Mouse (Mus musculus) naive thymus-derived CD4-positive, alpha-beta T cell, adult 2 months (primary cell): Measurements from ENCODE around the gene Abhd14a.
A peak's percentile ranks its signal among the peaks of the same experiment; 100 is the strongest.
"Not testable (repeated sequence)": the region's sequence is repeated elsewhere in the genome, so short reads cannot be mapped to it uniquely, and the experiment has no call there.

Experiments used
- DNase-seq: peaks from one replicate; pipeline ENCODE4 v3.0.0-alpha.2; 2011; ENCODE audit warnings: low read depth

Abhd14a gene

GRCm38 (mm10) chr9:106447348-106447747 lies at the start of gene Abhd14a, which contains the start of gene Abhd14b:
Gene Abhd14a, minus strand, starts transcription at chr9:106447678.
Gene Abhd14b, plus strand, starts transcription at chr9:106447459.
- DNase-seq: peak; percentile 77

- DNase-seq: not testable (repeated sequence)
Observed at GRCm38 (mm10) chr9:106487602-106488001, 40.1 kb upstream of the Abhd14a start.

- DNase-seq: no peak
Observed at GRCm38 (mm10) chr9:106485076-106485475, 37.6 kb upstream of the Abhd14a start.

GRCm38 (mm10) chr9:106483606-106484005 lies 36.1 kb upstream of the Abhd14a start:
- no peak for DNase-seq

GRCm38 (mm10) chr9:106483136-106483535 lies 35.7 kb upstream of the Abhd14a start:
- DNase-seq: no peak

GRCm38 (mm10) chr9:106482578-106483115 lies 35.2 kb upstream of the Abhd14a start:
- no peak for DNase-seq

- DNase-seq: no peak
Observed at GRCm38 (mm10) chr9:106481676-106482075, 34.2 kb upstream of the Abhd14a start.

GRCm38 (mm10) chr9:106481075-106481474 lies 33.6 kb upstream of the Abhd14a start:
- no peak for DNase-seq

- DNase-seq: no peak
Observed at GRCm38 (mm10) chr9:106480541-106480940, 33.1 kb upstream of the Abhd14a start.

- DNase-seq: no peak
Observed at GRCm38 (mm10) chr9:106478101-106478500, 30.6 kb upstream of the Abhd14a start.

GRCm38 (mm10) chr9:106477649-106478048 lies 30.2 kb upstream of the Abhd14a start:
- peak; percentile 41 for DNase-seq

- DNase-seq: peak; percentile 99
Observed at GRCm38 (mm10) chr9:106476924-106477484, 29.5 kb upstream of the Abhd14a start, which contains the start of gene Parp3. Gene Parp3, minus strand, starts transcription at chr9:106476949.

GRCm38 (mm10) chr9:106476002-106476923 lies 28.8 kb upstream of the Abhd14a start:
- DNase-seq: peak; percentile 76

GRCm38 (mm10) chr9:106475663-106476001 lies 28.2 kb upstream of the Abhd14a start, which contains the start of gene Rrp9:
Gene Rrp9, plus strand, starts transcription at chr9:106475963.
- no peak for DNase-seq

- DNase-seq: no peak
Observed at GRCm38 (mm10) chr9:106475046-106475445, 27.6 kb upstream of the Abhd14a start.

GRCm38 (mm10) chr9:106474456-106474855 lies 27.0 kb upstream of the Abhd14a start:
- peak; percentile 77 for DNase-seq

GRCm38 (mm10) chr9:106473753-106474105 lies 26.3 kb upstream of the Abhd14a start:
- no peak for DNase-seq

GRCm38 (mm10) chr9:106473081-106473752 lies 25.7 kb upstream of the Abhd14a start:
- DNase-seq: no peak

GRCm38 (mm10) chr9:106472321-106472720 lies 24.8 kb upstream of the Abhd14a start:
- DNase-seq: no peak

- DNase-seq: no peak
Observed at GRCm38 (mm10) chr9:106471892-106472291, 24.4 kb upstream of the Abhd14a start.

GRCm38 (mm10) chr9:106470991-106471750 lies 23.7 kb upstream of the Abhd14a start:
- no peak for DNase-seq

- DNase-seq: no peak
Observed at GRCm38 (mm10) chr9:106469776-106470175, 22.3 kb upstream of the Abhd14a start.
